Mouse (Mus musculus): Measurements from ENCODE around the gene Ascl3. TPM values are rescaled to one million over a fixed set of nuclear protein-coding genes. Genes with fewer than 3 reads are reported as not detected.

The Ascl3 gene
- total RNA-seq, 2 experiments from 2014 or later, result not detected

Other genes starting within 250 kb of the Ascl3 start
- gene Trim66, start 223.6 kb downstream of the Ascl3 start, total RNA-seq (2021), result 1 to 10 TPM; 8.3 to 8.5 TPM
- gene Rpl27a, start 212.6 kb downstream of the Ascl3 start, total RNA-seq (2021), result 100 to 1,000 TPM; 136 TPM
- gene St5, start 28.1 kb downstream of the Ascl3 start, total RNA-seq (2021), result 10 to 100 TPM; 14.4 to 15.2 TPM
- gene Akip1, start 28.0 kb downstream of the Ascl3 start, total RNA-seq (2021), result 1 to 10 TPM; 7.5 to 7.6 TPM
- not detected for gene BC051019, start 7.9 kb downstream of the Ascl3 start, total RNA-seq (2021)
- gene Tmem9b, start 21.1 kb upstream of the Ascl3 start, total RNA-seq (2021), result 10 to 100 TPM; 67.3 to 71.1 TPM
- gene Nrip3, start 50.3 kb upstream of the Ascl3 start, total RNA-seq (2021), result 10 to 100 TPM; 81.7 to 83.3 TPM
- 1 to 10 TPM in 1 of 2 experiments, under 1 TPM in 1; 0.79 to 1.1 TPM for gene Scube2, start 134.0 kb upstream of the Ascl3 start, total RNA-seq (2021)
- gene Dennd5a, start 228.7 kb upstream of the Ascl3 start, total RNA-seq (2021), result 100 to 1,000 TPM; 150 to 152 TPM

Data from left cerebral cortex, postnatal 10 days (tissue).